19 mouse cellular contexts compared by ENCODE assay signal in the genomic region with DNA sequence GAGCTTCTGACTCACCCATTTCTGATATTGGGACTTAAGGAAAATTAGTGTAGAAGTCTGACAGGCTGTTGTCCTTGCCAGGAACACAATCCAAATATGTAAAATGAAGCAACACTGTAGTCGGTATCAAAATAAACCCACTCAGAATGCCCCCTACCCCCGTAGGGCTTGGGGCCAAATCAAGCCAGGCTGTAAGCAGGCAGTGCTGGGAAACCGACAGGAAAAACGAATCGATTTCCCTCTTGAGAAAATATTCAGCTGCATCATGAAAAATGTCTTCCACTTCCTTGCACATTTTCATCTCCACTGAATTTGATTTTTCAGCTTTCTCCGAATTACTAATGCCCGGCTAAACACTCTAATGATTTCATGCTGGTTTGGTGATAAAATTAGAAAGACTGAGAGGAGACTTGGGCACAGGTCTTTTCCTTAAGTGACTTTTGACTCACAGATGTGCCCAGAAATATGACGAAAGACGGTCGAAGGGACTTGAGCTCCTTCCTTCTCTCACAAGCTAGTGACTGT.
DNase-seq lines count a peak whose midpoint lies in the region; ATAC-seq and TF ChIP-seq lines count a peak whose summit lies in the region.
"Had no signal": no experiment of that assay in that cellular context is flagged by ENCODE, and none has a peak within 500 bp of the region (broad histone marks: within the 10 kb centered on the region; RNA-seq: fewer than 3 reads in every experiment).

No protein-coding gene starts in this region.

- H3K4me1 ChIP-seq in embryonic facial prominence, embryonic 14.5 days (ENCODE audit: control insufficient read depth, insufficient read depth, low read length), result no peaks in the 10 kb centered on the region
- no peaks in the 10 kb centered on the region for H3K4me1 ChIP-seq in embryonic facial prominence, embryonic 10.5 days
- no peaks in the 10 kb centered on the region for H3K4me1 ChIP-seq in hindbrain, embryonic 16.5 days (ENCODE audit: control insufficient read depth, insufficient read depth, low read depth, low read length)
- H3K4me1 ChIP-seq in hindbrain, embryonic 12.5 days, result no peaks in the 10 kb centered on the region
- H3K4me1 ChIP-seq: embryonic facial prominence, embryonic 13.5 days; heart, embryonic 13.5 days had no signal

- H3K4me3 ChIP-seq in embryonic facial prominence, embryonic 14.5 days (ENCODE audit: low read depth, low read length), result no peak overlapping the region
- no peak overlapping the region for H3K4me3 ChIP-seq in embryonic facial prominence, embryonic 10.5 days
- no peak overlapping the region for H3K4me3 ChIP-seq in hindbrain, embryonic 16.5 days (ENCODE audit: low read length)
- no peak overlapping the region for H3K4me3 ChIP-seq in hindbrain, embryonic 12.5 days
- H3K4me3 ChIP-seq: embryonic facial prominence, embryonic 13.5 days; heart, embryonic 13.5 days had no signal

- WGBS in embryonic facial prominence, embryonic 14.5 days, result 63% methylated on average over 10 of the region's 10 CpGs
- WGBS in embryonic facial prominence, embryonic 10.5 days, result 88% methylated on average over 10 of the region's 10 CpGs
- WGBS in hindbrain, embryonic 16.5 days, result 55% methylated on average over 10 of the region's 10 CpGs
- WGBS in hindbrain, embryonic 12.5 days, result 82% methylated on average over 10 of the region's 10 CpGs

- no peaks in the 10 kb centered on the region for H3K36me3 ChIP-seq in embryonic facial prominence, embryonic 14.5 days (ENCODE audit: control insufficient read depth, insufficient read depth, low read length)
- no peaks in the 10 kb centered on the region for H3K36me3 ChIP-seq in embryonic facial prominence, embryonic 10.5 days (replicated peaks)
- H3K36me3 ChIP-seq in hindbrain, embryonic 16.5 days (ENCODE audit: control insufficient read depth, insufficient read depth, low read length), result no peaks in the 10 kb centered on the region
- no peaks in the 10 kb centered on the region for H3K36me3 ChIP-seq in hindbrain, embryonic 12.5 days
- H3K36me3 ChIP-seq: embryonic facial prominence, embryonic 13.5 days; heart, embryonic 13.5 days had no signal

- H3K9ac ChIP-seq in embryonic facial prominence, embryonic 14.5 days (ENCODE audit: low read depth, low read length), result no peak overlapping the region
- H3K9ac ChIP-seq in hindbrain, embryonic 16.5 days (ENCODE audit: low read depth, low read length), result no peak overlapping the region
- H3K9ac ChIP-seq in hindbrain, embryonic 12.5 days, result no peak overlapping the region
- H3K9ac ChIP-seq: embryonic facial prominence, embryonic 13.5 days; heart, embryonic 13.5 days had no signal

- H3K4me2 ChIP-seq in embryonic facial prominence, embryonic 14.5 days (ENCODE audit: low read depth, low read length), result no peak overlapping the region
- H3K4me2 ChIP-seq in hindbrain, embryonic 16.5 days (ENCODE audit: low read length), result peak overlapping the region; percentile 12; the same call in 1 of the 2 replicates
- no peak overlapping the region for H3K4me2 ChIP-seq in hindbrain, embryonic 12.5 days (replicated peaks)
- H3K4me2 ChIP-seq: embryonic facial prominence, embryonic 13.5 days; heart, embryonic 13.5 days had no signal

- no peaks in the 10 kb centered on the region for H3K9me3 ChIP-seq in embryonic facial prominence, embryonic 14.5 days (ENCODE audit: control insufficient read depth, low read length)
- H3K9me3 ChIP-seq in embryonic facial prominence, embryonic 10.5 days, result no peaks in the 10 kb centered on the region
- H3K9me3 ChIP-seq in hindbrain, embryonic 16.5 days (ENCODE audit: control insufficient read depth, low read length), result no peaks in the 10 kb centered on the region
- no peaks in the 10 kb centered on the region for H3K9me3 ChIP-seq in hindbrain, embryonic 12.5 days (replicated peaks)
- H3K9me3 ChIP-seq: embryonic facial prominence, embryonic 13.5 days; heart, embryonic 13.5 days had no signal

- TF ChIP-seq POLR2A in brain, embryonic 14.5 days (IDR thresholded peaks at IDR 0.05; ENCODE audit: borderline replicate concordance, extremely low read depth, insufficient read depth, insufficient read length, poor library complexity, severe bottlenecking), result no peak

- H3K27me3 ChIP-seq in embryonic facial prominence, embryonic 14.5 days (replicated peaks; ENCODE audit: control insufficient read depth, insufficient read depth, low read length), result no peaks in the 10 kb centered on the region
- H3K27me3 ChIP-seq in embryonic facial prominence, embryonic 10.5 days (replicated peaks; ENCODE audit: low read depth, poor library complexity, severe bottlenecking), result no peaks in the 10 kb centered on the region
- H3K27me3 ChIP-seq in hindbrain, embryonic 16.5 days (replicated peaks; ENCODE audit: control insufficient read depth, insufficient read depth, low read length), result no peaks in the 10 kb centered on the region
- H3K27me3 ChIP-seq in hindbrain, embryonic 12.5 days, result no peaks in the 10 kb centered on the region
- H3K27me3 ChIP-seq: CH12.LX; embryonic facial prominence, embryonic 13.5 days; heart, embryonic 13.5 days had no signal

- TF ChIP-seq CTCF in brain, embryonic 14.5 days (IDR thresholded peaks at IDR 0.05; ENCODE audit: borderline replicate concordance, extremely low read depth, insufficient read depth, insufficient read length), result no peak

- ATAC-seq in embryonic facial prominence, embryonic 14.5 days (ENCODE audit: low read depth), result no peak
- 0 out of 2 replicates have a peak, but pooled peaks have one; percentile 40 for ATAC-seq in hindbrain, embryonic 16.5 days
- ATAC-seq in hindbrain, embryonic 12.5 days (ENCODE audit: low FRiP score), result no peak
- ATAC-seq: intestine, embryonic 16.5 days had no signal

- DNase-seq in embryonic facial prominence, embryonic 14.5 days (ENCODE audit: low spot score), result peak; percentile 36
- DNase-seq in embryonic facial prominence, embryonic 10.5 days (ENCODE audit: low spot score), result no peak
- DNase-seq in Muller cell, postnatal 12 days (ENCODE audit: inconsistent ontology term), result peak; percentile 83
- DNase-seq in brain, embryonic 14.5 days (ENCODE audit: low read depth), result peak; percentile 47
- DNase-seq in embryo, embryonic 10.5 days (ENCODE audit: low spot score), result no peak
- DNase-seq: adrenal gland, adult 8-10 months; adrenal gland, postnatal 36 days; cerebellum, adult 11-12 months; cerebellum, adult 9-10 months; gastrocnemius, postnatal 36 days; heart, adult 11 months; heart, postnatal 36 days; kidney, adult 2 months had no signal

- no peak overlapping the region for H3K27ac ChIP-seq in embryonic facial prominence, embryonic 14.5 days (replicated peaks; ENCODE audit: low read depth, low read length)
- H3K27ac ChIP-seq in embryonic facial prominence, embryonic 10.5 days (replicated peaks), result no peak overlapping the region
- no peak overlapping the region for H3K27ac ChIP-seq in hindbrain, embryonic 16.5 days (ENCODE audit: low read depth, low read length)
- no peak overlapping the region for H3K27ac ChIP-seq in hindbrain, embryonic 12.5 days
- H3K27ac ChIP-seq: embryonic facial prominence, embryonic 13.5 days; heart, embryonic 13.5 days had no signal

Comparison
In these comparisons a context has a peak if more than half of its experiments do, and no peak if none do; other contexts are left out.
1. DNase-seq: peak in embryonic facial prominence, embryonic 14.5 days (single experiment), Muller cell, postnatal 12 days (single experiment) and brain, embryonic 14.5 days (single experiment); none in embryonic facial prominence, embryonic 10.5 days (single experiment) and embryo, embryonic 10.5 days (single experiment).